7 mouse cellular contexts compared by ENCODE assay signal in genomic region chr1:92100371-92100891, GRCm38 (mm10).
DNase-seq lines count a peak whose midpoint lies in the region; ATAC-seq and TF ChIP-seq lines count a peak whose summit lies in the region.

No protein-coding gene starts in this region.

- H3K27me3 ChIP-seq in heart, postnatal 0 days (ENCODE audit: control insufficient read depth, insufficient read depth, low read length): no peaks in the 10 kb centered on the region
- H3K27me3 ChIP-seq in liver, embryonic 16.5 days (ENCODE audit: control insufficient read depth, insufficient read depth, low read depth, low read length): no peaks in the 10 kb centered on the region

- 50% methylated on average over 4 of the region's 4 CpGs for whole genome bisulfite sequencing in lung, adult 2 months
- WGBS in heart, postnatal 0 days: 33% methylated on average over 4 of the region's 4 CpGs
- WGBS in liver, embryonic 16.5 days (ENCODE audit: insufficient replicate concordance): 69% methylated on average over 4 of the region's 4 CpGs

- no peak for TF ChIP-seq POLR2A in lung, adult 2 months (IDR thresholded peaks at IDR 0.05; ENCODE audit: borderline replicate concordance, extremely low read depth, low read depth, low read length)

- H3K4me3 ChIP-seq in lung, adult 2 months (replicated peaks; ENCODE audit: extremely low read depth, low read depth, low read length): no peak overlapping the region
- no peak overlapping the region for H3K4me3 ChIP-seq in heart, postnatal 0 days (ENCODE audit: low read depth, low read length)
- H3K4me3 ChIP-seq in liver, embryonic 16.5 days (ENCODE audit: low read depth, low read length): no peak overlapping the region

- ATAC-seq in heart, postnatal 0 days (ENCODE audit: insufficient read depth, low read depth): peak; percentile 34; the same call in 1 of the 2 replicates
- peak; percentile 37; the same call in 1 of the 2 replicates for ATAC-seq in liver, embryonic 16.5 days (ENCODE audit: low read depth)

- TF ChIP-seq EP300 in heart, postnatal 0 days (IDR thresholded peaks at IDR 0.05; ENCODE audit: low read depth): no peak

- H3K27ac ChIP-seq in heart, postnatal 0 days (ENCODE audit: low read depth): peak overlapping the region; percentile 43
- H3K27ac ChIP-seq in liver, embryonic 16.5 days (ENCODE audit: low read length): no peak overlapping the region; the same call in 1 of the 2 replicates

- H3K4me2 ChIP-seq in heart, postnatal 0 days (ENCODE audit: low read depth, low read length): no peak overlapping the region
- H3K4me2 ChIP-seq in liver, embryonic 16.5 days (ENCODE audit: low read depth, low read length): no peak overlapping the region

- H3K9me3 ChIP-seq in heart, postnatal 0 days (replicated peaks; ENCODE audit: control insufficient read depth, low read length): no peaks in the 10 kb centered on the region
- no peaks in the 10 kb centered on the region for H3K9me3 ChIP-seq in liver, embryonic 16.5 days (replicated peaks; ENCODE audit: control insufficient read depth, low read length)

- H3K36me3 ChIP-seq in heart, postnatal 0 days (replicated peaks; ENCODE audit: control insufficient read depth, insufficient read depth, low read length): no peaks in the 10 kb centered on the region
- H3K36me3 ChIP-seq in liver, embryonic 16.5 days (ENCODE audit: control insufficient read depth, insufficient read depth): no peaks in the 10 kb centered on the region

- TF ChIP-seq CTCF in lung, adult 2 months (IDR thresholded peaks at IDR 0.05; ENCODE audit: insufficient read depth, low read length): no peak
- no peak for TF ChIP-seq CTCF in heart, postnatal 0 days (IDR thresholded peaks at IDR 0.05; ENCODE audit: low read depth)

- DNase-seq in lung, adult 18-20 months: peak; percentile 24 to 45
- DNase-seq in lung, adult 2 months: no peak
- peak; percentile 34 to 42 for DNase-seq in frontal cortex, postnatal 10 days (ENCODE audit: low spot score in 2 of 2)
- no peak for DNase-seq in heart, postnatal 0 days (ENCODE audit: low spot score)
- no peak for DNase-seq in embryo, embryonic 11 days
- DNase-seq in cerebellum, postnatal 36 days: no peak

- peaks cover 15% of the 10 kb centered on the region for H3K4me1 ChIP-seq in lung, adult 2 months (ENCODE audit: control insufficient read depth, insufficient read depth, low read length)
- peaks cover 47% of the 10 kb centered on the region for H3K4me1 ChIP-seq in heart, postnatal 0 days (ENCODE audit: control insufficient read depth, insufficient read depth)
- H3K4me1 ChIP-seq in liver, embryonic 16.5 days (ENCODE audit: control insufficient read depth, low read depth, low read length): peaks cover 7% of the 10 kb centered on the region; the same call in 1 of the 2 replicates

- H3K9ac ChIP-seq in heart, postnatal 0 days (replicated peaks; ENCODE audit: low read depth, low read length): no peak overlapping the region
- no peak overlapping the region for H3K9ac ChIP-seq in liver, embryonic 16.5 days (ENCODE audit: low read depth, low read length)

Comparison
In these comparisons a context has a peak if more than half of its experiments do, and no peak if none do; other contexts are left out.
1. DNase-seq: peak in lung, adult 18-20 months (2 of 2) and frontal cortex, postnatal 10 days (2 of 2); none in lung, adult 2 months (single experiment), heart, postnatal 0 days (single experiment), embryo, embryonic 11 days (single experiment) and cerebellum, postnatal 36 days (0 of 2).